Mouse (Mus musculus) midbrain, embryonic 15.5 days (tissue): ENCODE measurements around the gene Gpr152. TPM values are rescaled to one million over a fixed set of nuclear protein-coding genes. Genes with fewer than 3 reads are reported as not detected.

Source experiments
- ATAC-seq: fragments of 200-750 bp; cut with Nextera tagmentation; replicated peaks from 2 replicates; pipeline ENCODE4 v1.8.0; 2017; ENCODE audit warnings: moderate TSS enrichment
- H3K27ac ChIP-seq: fragments of 300-500 bp; sonication (generic); 2 replicates; pipeline ENCODE4 v1.5.1; 2015; ENCODE audit warnings: mild to moderate bottlenecking, inconsistent platforms
- H3K27me3 ChIP-seq: fragments of 300-500 bp; sonication (generic); replicated peaks from 2 replicates; pipeline ENCODE4 v1.6.1; 2015; ENCODE audit warnings: inconsistent platforms
- H3K36me3 ChIP-seq: fragments of 300-500 bp; sonication (generic); replicated peaks from 2 replicates; pipeline ENCODE4 v1.6.1; 2015; ENCODE audit warnings: inconsistent platforms
- H3K4me1 ChIP-seq: fragments of 300-500 bp; sonication (generic); 2 replicates; pipeline ENCODE4 v1.6.1; 2015; ENCODE audit warnings: inconsistent platforms
- H3K4me2 ChIP-seq: fragments of 300-500 bp; sonication (generic); 2 replicates; pipeline ENCODE4 v1.6.1; 2015; ENCODE audit warnings: inconsistent platforms, mild to moderate bottlenecking, moderate library complexity
- H3K4me3 ChIP-seq: fragments of 300-500 bp; sonication (generic); 2 replicates; pipeline ENCODE4 v1.5.1; 2015; ENCODE audit warnings: mild to moderate bottlenecking, inconsistent platforms
- H3K9ac ChIP-seq: fragments of 300-500 bp; sonication (generic); 2 replicates; pipeline ENCODE4 v1.6.1; 2015; ENCODE audit warnings: mild to moderate bottlenecking, inconsistent platforms
- H3K9me3 ChIP-seq: fragments of 300-500 bp; sonication (generic); 2 replicates; pipeline ENCODE4 v1.6.1; 2016; ENCODE audit warnings: inconsistent platforms
- WGBS: fragments of 180-500 bp; shearing (Covaris S2); methylation state at CpG from one replicate; pipeline ENCODE4 v1.1.7; 2015; ENCODE audit warnings: mixed read lengths; 5-methylcytosine and 5-hydroxymethylcytosine counted together
- polyA plus RNA-seq: library from polyadenylated mRNA; unstranded; fragments of >200 nt; fragmentation: Nextera tagmentation; extraction: Ambion mirVana; gene quantifications from 2 replicates; pipeline ENCODE4 v1.2.1, GENCODE M21; 2015

The Gpr152 gene
- polyA plus RNA-seq, result 0.04 TPM in 1 of 2 replicates, not detected in the other

DNA sequence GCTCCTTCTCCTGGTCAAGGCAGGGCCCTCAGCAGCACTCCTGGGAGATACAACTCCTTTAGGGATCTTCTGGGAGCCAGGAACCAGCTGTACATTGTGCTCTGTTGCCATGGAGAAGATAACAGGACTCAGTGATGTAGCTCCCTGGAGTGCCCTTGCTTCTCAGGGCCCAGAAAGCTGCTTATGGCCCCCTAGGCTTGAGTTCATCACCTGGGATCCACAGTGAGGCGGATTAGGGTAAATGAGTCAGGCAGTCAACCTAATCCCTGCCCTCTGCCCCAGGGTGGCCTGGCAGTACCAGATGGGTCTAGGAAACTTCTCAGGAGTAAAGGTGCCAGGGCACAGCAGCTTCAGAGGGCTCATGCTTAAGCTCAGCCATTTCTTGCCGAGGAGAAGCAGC lies at the start of gene Gpr152:
Gene Gpr152, plus strand, starts transcription at position 342 of the 400 bp plus-strand sequence.
- H3K9ac ChIP-seq, result no peak within 1 kb of the TSS
- WGBS, result 45% methylated on average over 2 of the region's 2 CpGs
- no peak within 1 kb of the TSS for H3K27ac ChIP-seq
- ATAC-seq, result no peak
- H3K36me3 ChIP-seq, result no peaks in the 10 kb centered on the region
- H3K4me1 ChIP-seq, result 0 out of 2 replicates have a peak, but pooled peaks cover 2% of the 10 kb centered on the region
- H3K9me3 ChIP-seq, result no peaks in the 10 kb centered on the region
- no peaks in the 10 kb centered on the region for H3K27me3 ChIP-seq
- no peak within 1 kb of the TSS for H3K4me3 ChIP-seq
- no peak within 1 kb of the TSS for H3K4me2 ChIP-seq

DNA sequence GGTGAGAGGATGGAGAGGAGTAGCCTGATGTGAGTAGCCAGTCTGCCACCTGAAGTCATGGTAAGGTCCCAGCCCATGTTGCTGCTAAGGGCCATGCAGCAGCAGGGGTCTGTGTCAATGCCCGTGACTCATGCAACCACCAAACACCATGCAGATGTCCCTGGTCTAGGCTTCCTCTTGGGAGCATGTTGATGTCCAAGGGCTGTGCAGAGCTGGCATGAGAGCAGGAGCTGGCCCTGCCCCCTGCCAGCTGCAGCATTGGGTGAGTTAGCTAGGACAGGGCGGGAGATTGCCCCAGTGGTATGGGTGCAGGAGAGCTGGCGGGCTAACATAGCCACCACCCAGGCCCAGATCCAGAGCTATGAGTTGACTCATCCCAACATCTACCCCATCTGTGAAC lies 49.1 kb upstream of the Gpr152 start:
- WGBS, result 89% methylated on average over 3 of the region's 3 CpGs
- no peak overlapping the region for H3K4me2 ChIP-seq
- H3K9me3 ChIP-seq, result no peaks in the 10 kb centered on the region
- no peak overlapping the region for H3K9ac ChIP-seq
- no peaks in the 10 kb centered on the region for H3K4me1 ChIP-seq
- H3K27ac ChIP-seq, result no peak overlapping the region
- H3K27me3 ChIP-seq, result peaks cover 6% of the 10 kb centered on the region; the same call in 1 of the 2 replicates
- no peaks in the 10 kb centered on the region for H3K36me3 ChIP-seq
- no peak for ATAC-seq
- no peak overlapping the region for H3K4me3 ChIP-seq

DNA sequence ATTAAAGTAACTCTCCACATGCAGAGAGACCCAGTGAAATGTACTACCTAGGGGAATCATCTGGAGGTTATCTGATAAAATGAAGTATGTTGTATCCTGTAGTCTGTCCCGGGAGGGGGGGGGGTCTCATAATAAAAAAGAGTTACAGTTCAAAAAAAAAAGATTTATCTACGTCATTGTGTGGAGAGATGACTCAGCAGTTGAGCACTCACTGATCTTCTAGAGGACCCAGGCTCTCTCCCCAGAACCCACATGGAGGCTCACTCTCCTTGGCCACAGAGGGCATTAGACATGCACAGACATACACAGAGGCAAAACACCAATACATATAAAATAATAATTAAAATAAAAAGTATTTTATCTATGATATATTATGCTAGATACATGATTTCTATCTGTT lies 48.2 kb upstream of the Gpr152 start:
- Histone ChIP-seq H3K9me3 (no peaks in the 10 kb centered on the region), H3K27me3 (peaks cover 6% of the 10 kb centered on the region; the same call in 1 of the 2 replicates), H3K27ac (no peak overlapping the region), H3K9ac (no peak overlapping the region), H3K4me3 (no peak overlapping the region), H3K4me2 (no peak overlapping the region), H3K4me1 (peaks cover 7% of the 10 kb centered on the region; the same call in 1 of the 2 replicates), H3K36me3 (no peaks in the 10 kb centered on the region)
- no peak for ATAC-seq
- 54% methylated on average over 2 of the region's 2 CpGs for WGBS

DNA sequence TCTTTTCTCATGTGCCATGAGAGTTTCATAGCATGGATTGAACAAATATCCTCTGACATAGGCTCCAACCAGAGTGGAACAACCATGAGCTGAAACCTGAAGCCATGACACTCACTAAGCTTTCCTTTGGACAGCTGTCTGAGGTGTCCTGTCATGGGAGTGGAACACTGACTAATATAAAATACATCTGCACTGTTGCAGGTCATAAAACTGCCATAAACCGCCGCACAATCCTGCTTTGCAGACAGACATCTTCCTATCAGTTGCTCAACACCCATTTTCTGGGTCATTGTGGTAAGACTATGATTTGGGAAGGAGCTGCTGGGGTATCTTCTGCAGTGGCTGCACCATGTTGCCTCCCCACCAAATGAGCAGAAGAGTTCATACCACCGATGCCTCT lies 46.8 kb upstream of the Gpr152 start:
- no peak overlapping the region for H3K4me3 ChIP-seq
- H3K9me3 ChIP-seq, result no peaks in the 10 kb centered on the region
- H3K36me3 ChIP-seq, result no peaks in the 10 kb centered on the region
- no peak overlapping the region for H3K9ac ChIP-seq
- ATAC-seq, result no peak
- WGBS, result 91% methylated on average over 3 of the region's 3 CpGs
- peaks cover 13% of the 10 kb centered on the region for H3K4me1 ChIP-seq
- no peak overlapping the region for H3K27ac ChIP-seq
- no peak overlapping the region for H3K4me2 ChIP-seq
- H3K27me3 ChIP-seq, result peaks cover 6% of the 10 kb centered on the region; the same call in 1 of the 2 replicates

DNA sequence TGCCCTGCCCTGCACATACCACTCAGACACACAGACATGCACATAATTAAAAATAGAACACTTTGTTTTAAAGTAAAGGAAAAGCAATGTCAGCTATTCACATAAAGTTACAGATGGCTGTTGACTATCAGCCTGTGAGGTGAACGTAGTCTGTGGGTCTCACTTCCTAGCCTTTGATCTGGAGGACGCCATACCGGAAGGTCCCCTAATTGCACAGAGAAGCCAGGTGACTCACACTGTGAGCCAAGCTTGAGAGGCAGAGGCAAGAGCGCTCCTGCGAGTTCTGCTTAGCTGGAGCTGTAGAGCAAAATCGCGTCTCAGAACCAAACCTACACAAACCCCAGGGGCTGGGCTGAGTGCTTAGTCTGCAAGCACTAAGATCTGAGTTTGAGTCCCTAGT lies 45.8 kb upstream of the Gpr152 start:
- Histone ChIP-seq H3K27me3 (peaks cover 6% of the 10 kb centered on the region; the same call in 1 of the 2 replicates), H3K27ac (no peak overlapping the region), H3K4me1 (peaks cover 23% of the 10 kb centered on the region), H3K9ac (no peak overlapping the region), H3K36me3 (no peaks in the 10 kb centered on the region), H3K9me3 (no peaks in the 10 kb centered on the region), H3K4me3 (no peak overlapping the region), H3K4me2 (no peak overlapping the region)
- 82% methylated on average over 7 of the region's 7 CpGs for WGBS
- ATAC-seq, result no peak

DNA sequence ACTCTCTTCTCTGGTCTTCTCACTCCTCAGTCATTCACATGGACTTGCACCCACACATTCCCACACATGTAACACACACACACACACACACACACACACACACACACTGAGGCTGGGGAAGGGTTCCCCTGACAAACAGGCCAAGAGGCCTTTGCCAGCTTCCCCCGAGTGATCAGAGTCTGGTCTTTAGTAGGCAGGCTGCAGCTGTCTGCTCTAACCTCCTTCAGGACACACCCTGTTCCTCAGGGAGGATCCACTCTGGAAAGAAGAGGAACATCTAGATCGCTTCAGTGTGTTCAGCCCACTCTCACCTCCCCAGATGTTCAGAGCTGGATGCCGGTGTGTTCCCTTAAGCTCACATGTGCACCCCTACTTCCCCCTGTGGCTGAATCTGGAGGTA lies 45.2 kb upstream of the Gpr152 start:
- Histone ChIP-seq H3K9me3 (no peaks in the 10 kb centered on the region), H3K4me1 (peaks cover 29% of the 10 kb centered on the region), H3K4me3 (no peak overlapping the region), H3K27ac (no peak overlapping the region), H3K9ac (no peak overlapping the region), H3K4me2 (no peak overlapping the region), H3K27me3 (peaks cover 3% of the 10 kb centered on the region; the same call in 1 of the 2 replicates), H3K36me3 (no peaks in the 10 kb centered on the region)
- ATAC-seq, result no peak
- WGBS, result 87% methylated on average over 3 of the region's 3 CpGs

DNA sequence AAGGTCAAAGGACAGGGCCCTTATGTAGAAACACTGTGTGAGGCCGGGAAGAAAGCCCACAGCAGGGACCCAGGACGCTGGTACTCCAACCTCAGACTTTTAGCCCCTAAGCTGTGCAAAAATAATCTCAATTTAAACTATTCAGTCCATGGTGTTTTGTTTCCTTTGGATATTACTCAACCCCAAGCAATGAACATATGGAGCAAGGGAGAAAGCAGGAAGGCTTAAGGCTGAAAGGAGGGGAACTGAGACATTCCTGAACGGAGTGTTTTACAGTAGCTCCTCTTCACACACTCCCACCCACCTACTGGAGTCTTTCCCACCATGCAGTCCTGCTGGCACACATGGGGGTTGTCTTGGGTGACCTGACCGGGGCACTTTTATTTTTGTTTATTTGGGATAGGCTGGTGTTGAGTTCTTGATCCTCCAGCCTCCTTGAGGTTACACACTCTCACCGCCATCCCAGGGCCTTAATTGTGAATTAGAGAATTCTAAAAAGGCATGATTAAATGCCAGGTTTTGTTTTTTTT lies 44.7 kb upstream of the Gpr152 start:
- 75% methylated on average over 5 of the region's 5 CpGs for WGBS
- Histone ChIP-seq H3K4me2 (no peak overlapping the region), H3K9ac (no peak overlapping the region), H3K4me1 (peaks cover 34% of the 10 kb centered on the region), H3K36me3 (no peaks in the 10 kb centered on the region), H3K27me3 (no peaks in the 10 kb centered on the region; the same call in 1 of the 2 replicates), H3K9me3 (no peaks in the 10 kb centered on the region), H3K4me3 (no peak overlapping the region), H3K27ac (no peak overlapping the region)
- no peak for ATAC-seq

DNA sequence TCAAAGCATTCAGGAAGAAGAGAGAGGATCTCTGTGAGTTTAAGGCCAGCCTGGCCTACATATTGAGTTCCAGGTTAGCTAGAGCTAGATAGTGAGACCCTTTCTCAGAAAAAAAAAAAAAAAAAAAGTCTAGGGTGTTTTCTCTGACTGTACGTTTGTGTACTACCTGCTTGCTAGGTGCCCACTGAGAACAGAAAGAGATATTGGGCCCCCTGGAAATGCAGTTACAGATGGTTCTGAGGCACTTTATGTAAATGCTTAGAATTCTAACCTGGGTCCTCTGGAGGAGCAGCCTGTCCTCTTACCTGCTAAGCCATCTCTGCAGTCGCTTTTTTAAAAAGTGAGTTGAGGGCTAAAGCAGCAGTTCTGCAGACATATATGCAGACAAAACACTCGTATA lies 43.8 kb upstream of the Gpr152 start:
- no peak for ATAC-seq
- no peak overlapping the region for H3K9ac ChIP-seq
- WGBS, result 68% methylated on average over 3 of the region's 3 CpGs
- H3K36me3 ChIP-seq, result no peaks in the 10 kb centered on the region
- H3K4me2 ChIP-seq, result peak overlapping the region; percentile 69
- no peaks in the 10 kb centered on the region for H3K9me3 ChIP-seq
- H3K27ac ChIP-seq, result no peak overlapping the region
- no peak overlapping the region; the same call in 1 of the 2 replicates for H3K4me3 ChIP-seq
- no peaks in the 10 kb centered on the region; the same call in 1 of the 2 replicates for H3K27me3 ChIP-seq
- H3K4me1 ChIP-seq, result peaks cover 43% of the 10 kb centered on the region

DNA sequence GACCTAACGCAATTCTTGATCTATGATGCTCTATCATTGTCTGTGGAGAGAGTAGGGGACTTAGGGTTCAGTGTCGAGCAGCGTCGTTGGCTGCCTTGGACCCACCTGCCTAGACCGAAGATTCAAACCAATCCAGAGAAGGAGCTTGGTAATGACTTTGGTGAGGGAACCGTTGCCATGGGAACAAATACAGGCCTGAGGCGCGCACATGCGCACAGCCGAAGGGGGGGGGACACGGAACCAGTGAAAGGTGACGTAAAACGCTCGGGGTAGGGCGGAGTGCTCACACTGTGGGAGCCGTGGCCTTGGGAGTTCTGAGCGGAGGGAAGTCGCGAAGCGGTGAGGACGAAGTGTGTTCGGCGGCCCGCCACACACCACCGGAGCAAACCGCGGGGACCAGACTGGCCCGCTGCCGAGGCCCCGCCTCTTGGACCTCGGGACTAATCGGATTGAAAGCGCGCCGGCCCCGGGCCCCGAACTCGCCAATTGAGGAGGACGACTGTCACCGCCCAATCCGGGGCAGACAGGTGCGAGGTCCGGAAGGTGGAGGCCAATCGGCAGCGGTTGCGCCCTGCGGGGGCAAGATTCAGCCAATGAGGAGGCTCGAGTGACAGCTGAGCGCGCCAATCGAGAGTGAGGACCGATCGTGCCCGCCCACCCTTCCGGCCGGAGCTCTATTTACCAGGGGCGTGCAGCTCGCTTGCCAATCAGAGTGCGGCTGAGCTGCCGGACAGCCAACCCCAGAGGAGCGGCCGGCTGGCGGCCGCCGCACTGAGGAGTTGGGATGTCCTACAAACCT lies 42.7 kb upstream of the Gpr152 start, which contains the start of gene Cdk2ap2:
Gene Cdk2ap2, plus strand, starts transcription at position 541 of the 799 bp plus-strand sequence.
- H3K9ac ChIP-seq, result peak within 1 kb of the TSS; percentile 51
- no peaks in the 10 kb centered on the region for H3K9me3 ChIP-seq
- ATAC-seq, result peak; percentile 94
- peak within 1 kb of the TSS; percentile 65 for H3K4me3 ChIP-seq
- H3K4me1 ChIP-seq, result peaks cover 48% of the 10 kb centered on the region
- H3K27me3 ChIP-seq, result no peaks in the 10 kb centered on the region; the same call in 1 of the 2 replicates
- peak within 1 kb of the TSS; percentile 94 for H3K27ac ChIP-seq
- no peaks in the 10 kb centered on the region for H3K36me3 ChIP-seq
- peak within 1 kb of the TSS; percentile 69 for H3K4me2 ChIP-seq
- WGBS, result under 1% methylated on average over 65 of the region's 65 CpGs

DNA sequence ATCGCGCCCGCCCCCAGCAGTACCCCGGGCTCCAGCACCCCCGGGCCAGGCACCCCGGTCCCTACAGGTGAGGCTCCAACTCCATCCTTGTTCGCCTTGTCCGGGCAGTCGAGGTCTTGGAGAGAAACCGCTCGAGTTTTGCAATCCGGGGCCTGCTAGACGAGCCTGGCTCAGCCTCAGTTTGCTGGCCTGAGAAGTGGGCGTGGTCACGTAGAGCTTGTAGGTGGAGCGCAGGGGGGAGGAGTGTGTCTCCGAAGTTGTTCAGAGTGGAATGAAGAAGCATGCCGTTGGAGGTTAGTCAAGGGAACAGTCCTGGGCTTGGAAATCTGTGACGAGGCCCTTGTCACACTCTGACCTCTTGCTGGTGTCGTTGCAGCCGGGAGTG lies 42.2 kb upstream of the Gpr152 start:
- H3K4me1 ChIP-seq, result peaks cover 54% of the 10 kb centered on the region
- no peak; the same call in 1 of the 2 replicates for ATAC-seq

DNA sequence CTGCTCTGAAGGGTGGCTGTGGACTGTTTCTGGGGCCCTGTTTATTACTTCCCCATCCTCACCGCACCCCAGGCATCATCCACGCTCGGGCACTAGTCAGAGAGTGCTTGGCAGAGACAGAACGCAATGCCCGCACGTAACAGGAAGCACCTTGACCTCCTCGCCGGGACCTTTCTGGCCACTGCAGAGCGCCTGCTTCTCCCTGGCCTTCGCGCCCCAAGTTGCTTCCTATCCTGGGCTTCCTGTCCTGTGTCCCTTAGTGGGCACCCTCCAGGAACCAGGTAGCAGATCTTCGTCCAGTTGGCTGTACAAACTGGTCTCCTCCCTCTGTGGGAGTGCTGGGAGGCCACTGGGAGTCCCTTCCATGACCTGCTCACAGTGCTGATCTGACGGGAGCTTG lies 41.2 kb upstream of the Gpr152 start:
- H3K27ac ChIP-seq, result no peak overlapping the region
- 90% methylated on average over 13 of the region's 13 CpGs for WGBS
- H3K4me3 ChIP-seq, result no peak overlapping the region
- H3K4me2 ChIP-seq, result 0 out of 2 replicates have a peak overlapping the region, but pooled peaks have one; percentile 63
- H3K27me3 ChIP-seq, result no peaks in the 10 kb centered on the region
- H3K9ac ChIP-seq, result no peak overlapping the region
- H3K9me3 ChIP-seq, result no peaks in the 10 kb centered on the region
- H3K4me1 ChIP-seq, result peaks cover 56% of the 10 kb centered on the region
- no peaks in the 10 kb centered on the region; the same call in 1 of the 2 replicates for H3K36me3 ChIP-seq
- no peak for ATAC-seq

More for the DNA sequence above, 42.2 kb upstream of the Gpr152 start:
- peak overlapping the region; percentile 65 for H3K4me3 ChIP-seq
- H3K27me3 ChIP-seq, result no peaks in the 10 kb centered on the region; the same call in 1 of the 2 replicates
- peak overlapping the region; percentile 35 for H3K9ac ChIP-seq
- H3K9me3 ChIP-seq, result no peaks in the 10 kb centered on the region
- H3K36me3 ChIP-seq, result no peaks in the 10 kb centered on the region
- H3K27ac ChIP-seq, result peak overlapping the region; percentile 70
- 2% methylated on average over 21 of the region's 21 CpGs for WGBS
- peak overlapping the region; percentile 69 for H3K4me2 ChIP-seq

DNA sequence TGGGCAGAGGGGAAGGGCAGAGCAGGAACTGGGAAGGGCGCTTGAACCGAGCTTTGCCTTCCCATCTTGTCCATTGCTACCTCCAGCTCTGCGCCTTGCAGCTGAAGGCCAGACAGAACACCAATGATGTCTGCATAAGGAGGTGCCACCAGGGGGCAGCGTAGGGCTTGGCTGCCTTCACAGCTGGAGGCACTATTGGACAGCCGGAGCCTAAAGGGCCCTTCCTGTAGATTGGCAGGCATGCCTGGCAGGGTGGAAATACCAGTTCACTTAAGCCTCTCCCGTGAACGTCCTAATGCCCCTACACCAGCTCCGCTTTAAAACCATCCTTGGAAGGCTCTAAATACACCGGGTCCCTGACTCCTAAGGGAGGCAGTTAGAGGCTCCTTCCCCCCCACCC lies 40.5 kb upstream of the Gpr152 start:
- Histone ChIP-seq H3K4me2 (peak overlapping the region; percentile 63), H3K4me1 (peaks cover 56% of the 10 kb centered on the region), H3K27ac (no peak overlapping the region), H3K9me3 (no peaks in the 10 kb centered on the region), H3K4me3 (no peak overlapping the region), H3K9ac (no peak overlapping the region), H3K27me3 (no peaks in the 10 kb centered on the region), H3K36me3 (no peaks in the 10 kb centered on the region; the same call in 1 of the 2 replicates)
- 15% methylated on average over 9 of the region's 9 CpGs for WGBS
- no peak for ATAC-seq
